Mouse (Mus musculus): ENCODE measurements around the gene Zfp184.

DNA sequence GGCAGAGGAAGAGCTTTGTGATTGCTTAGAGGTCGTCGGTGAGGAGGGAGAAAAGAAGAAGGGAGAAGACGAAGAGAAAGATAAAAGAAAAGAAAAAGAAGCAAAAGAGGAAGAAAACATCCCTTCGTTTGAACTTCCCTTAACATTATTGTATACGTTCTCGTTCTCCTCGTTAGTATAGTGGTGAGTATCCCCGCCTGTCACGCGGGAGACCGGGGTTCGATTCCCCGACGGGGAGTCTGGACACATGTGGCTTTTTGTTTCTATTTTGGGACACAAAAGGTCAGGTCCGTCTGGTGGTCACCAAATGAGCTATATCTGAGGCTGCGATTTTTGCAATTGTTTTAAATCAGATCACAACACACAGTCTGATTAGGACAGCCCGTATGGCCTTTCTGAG, 33.7 kb upstream of the Zfp184 start:
- TF ChIP-seq KAT2A (conservative IDR thresholded peaks at IDR 0.05; ENCODE audit: low read depth, low read length) (no peak), CHD2 (IDR thresholded peaks at IDR 0.05; ENCODE audit: low read length) (no peak), POLR2A (IDR thresholded peaks at IDR 0.05; ENCODE audit: control insufficient read depth in 1 of 2, insufficient read depth in 1 of 2, low read depth in 1 of 2, low read length in 2 of 2, poor library complexity in 1 of 2) (no peak)
